32 mouse cellular contexts compared by ENCODE assay signal in genomic region chr15:84178733-84179132, GRCm38 (mm10). TPM values are rescaled to one million over a fixed set of nuclear protein-coding genes. Genes with fewer than 3 reads are reported as not detected.
A peak's percentile ranks its signal among the peaks of the same experiment; 100 is the strongest.
DNase-seq lines count a peak whose midpoint lies in the region; TF ChIP-seq lines count a peak whose summit lies in the region.
"Had no signal": no experiment of that assay in that cellular context is flagged by ENCODE, and none has a peak within 500 bp of the region (broad histone marks: within the 10 kb centered on the region; RNA-seq: fewer than 3 reads in every experiment).

No protein-coding gene starts in this region.

- H3K27me3 ChIP-seq in thymus, adult 2 months (ENCODE audit: control insufficient read depth, insufficient read depth, low read length): no peaks in the 10 kb centered on the region
- H3K27me3 ChIP-seq: embryonic facial prominence, embryonic 12.5 days; embryonic facial prominence, embryonic 15.5 days; hindbrain, embryonic 13.5 days had no signal

- no peak for TF ChIP-seq POLR2A in thymus, adult 2 months (IDR thresholded peaks at IDR 0.05; ENCODE audit: control insufficient read depth, extremely low read depth, insufficient read depth, low read length, poor library complexity)

- no peak for TF ChIP-seq CTCF in gastrocnemius, adult 2 months (IDR thresholded peaks at IDR 0.05)
- TF ChIP-seq CTCF in thymus, adult 2 months (IDR thresholded peaks at IDR 0.05; ENCODE audit: borderline replicate concordance, control insufficient read depth, extremely low read depth, insufficient read depth, low read length, poor library complexity): no peak

- 26% methylated on average over 9 of the region's 9 CpGs for WGBS in thymus, adult 2 months

- DNase-seq in gastrocnemius, adult 2 months: peak; percentile 6
- no peak for DNase-seq in gastrocnemius, postnatal 10 days
- DNase-seq in layer of hippocampus, adult 8-10 months (ENCODE audit: low spot score in 2 of 2): peak; percentile 32 to 39
- DNase-seq in layer of hippocampus, postnatal 10 days (ENCODE audit: low spot score in 2 of 2): no peak
- peak; percentile 7 to 37 for DNase-seq in right cerebral cortex, adult 2 months (ENCODE audit: low spot score in 2 of 2)
- DNase-seq in right cerebral cortex, postnatal 10 days (ENCODE audit: low spot score in 2 of 2): no peak
- no peak for DNase-seq in thymus, adult 2 months
- DNase-seq: adrenal gland, postnatal 10 days; adrenal gland, postnatal 36 days; B cell, adult 2 months; cerebellum, adult 11 months; cerebellum, adult 2 months; cerebellum, adult 9-11 months; cerebellum, postnatal 25 days; forebrain, postnatal 0 days; gastrocnemius, postnatal 25 days; heart, adult 18-20 months; heart, postnatal 10 days; heart, postnatal 36 days had no signal

- H3K27ac ChIP-seq in gastrocnemius, adult 2 months: no peak overlapping the region
- H3K27ac ChIP-seq in thymus, adult 2 months (ENCODE audit: control insufficient read depth, insufficient read depth, low read length): no peak overlapping the region
- H3K27ac ChIP-seq: embryonic facial prominence, embryonic 12.5 days; embryonic facial prominence, embryonic 15.5 days; heart, embryonic 15.5 days; hindbrain, embryonic 10.5 days; hindbrain, embryonic 13.5 days had no signal

- intact Hi-C loops in gastrocnemius, adult 2 months (cut with DNase I): no loop called here

- peaks cover 4% of the 10 kb centered on the region; the same call in 1 of the 2 replicates for H3K4me1 ChIP-seq in thymus, adult 2 months (replicated peaks; ENCODE audit: control insufficient read depth, insufficient read depth, low read length)
- H3K4me1 ChIP-seq: heart, embryonic 15.5 days; hindbrain, embryonic 13.5 days had no signal

- no peak overlapping the region for H3K4me3 ChIP-seq in gastrocnemius, adult 2 months
- no peak overlapping the region for H3K4me3 ChIP-seq in thymus, adult 2 months (ENCODE audit: control insufficient read depth, insufficient read depth, low read length)
- H3K4me3 ChIP-seq: embryonic facial prominence, embryonic 12.5 days; embryonic facial prominence, embryonic 15.5 days; heart, embryonic 12.5 days; heart, embryonic 15.5 days; hindbrain, embryonic 10.5 days; hindbrain, embryonic 13.5 days had no signal

- H3K36me3 ChIP-seq in thymus, adult 2 months (ENCODE audit: control insufficient read depth, insufficient read depth, low read length): no peaks in the 10 kb centered on the region
- H3K36me3 ChIP-seq: embryonic facial prominence, embryonic 12.5 days; embryonic facial prominence, embryonic 15.5 days; G1E; heart, embryonic 12.5 days; heart, embryonic 15.5 days; hindbrain, embryonic 10.5 days; hindbrain, embryonic 13.5 days had no signal

RNA-seq across cellular contexts. Expression of gene Pnpla3, which starts 11.1 kb away (rescaled TPM):
- 10 to 100 TPM in 1 of 2 experiments, 1 to 10 TPM in 1; 1.8 to 18.9 TPM for total RNA-seq in gastrocnemius, adult 2 months (2021)
- 1 to 10 TPM; 3.7 to 4.5 TPM for total RNA-seq in gastrocnemius, postnatal 10 days (2021)
- total RNA-seq in layer of hippocampus, adult 8-10 months (2022): 10 to 100 TPM in 2 of 4 experiments, 1 to 10 TPM in 2; 7.3 to 11.5 (median 9.4) TPM
- total RNA-seq in layer of hippocampus, postnatal 10 days (2021): 10 to 100 TPM; 10.6 to 11.0 TPM
- 35.3 and 39.4 TPM in 2 replicates for polyA plus RNA-seq in thymus, adult 2 months (2012; rRNA removed)
- total RNA-seq: common myeloid progenitor, adult 5-6 weeks; G1E had no signal
- polyA plus RNA-seq: G1E had no signal

RNA-seq across cellular contexts. Expression of gene Samm50, which starts 13.3 kb away (rescaled TPM):
- 100 to 1,000 TPM; 154 to 224 TPM for total RNA-seq in gastrocnemius, adult 2 months (2021)
- total RNA-seq in gastrocnemius, postnatal 10 days (2021): 100 to 1,000 TPM; 159 to 191 TPM
- total RNA-seq in layer of hippocampus, adult 8-10 months (2022): 100 to 1,000 TPM; 102 to 107 (median 105) TPM
- 10 to 100 TPM; 83.6 to 99.0 TPM for total RNA-seq in layer of hippocampus, postnatal 10 days (2021)
- polyA plus RNA-seq in thymus, adult 2 months (2012; rRNA removed): 14.5 and 15.2 TPM in 2 replicates

RNA-seq across cellular contexts. Expression of gene Parvb, which starts 53.1 kb away (rescaled TPM):
- 10 to 100 TPM; 48.4 to 63.3 TPM for total RNA-seq in gastrocnemius, adult 2 months (2021)
- total RNA-seq in gastrocnemius, postnatal 10 days (2021): 10 to 100 TPM; 80.9 to 83.6 TPM
- 10 to 100 TPM; 23.2 to 33.7 (median 26.9) TPM for total RNA-seq in layer of hippocampus, adult 8-10 months (2022)
- 10 to 100 TPM; 37.2 TPM for total RNA-seq in layer of hippocampus, postnatal 10 days (2021)
- polyA plus RNA-seq in thymus, adult 2 months (2012; rRNA removed): 3.3 and 6.8 TPM in 2 replicates

RNA-seq across cellular contexts. Expression of gene Pnpla5, which starts 55.8 kb away (rescaled TPM):
- under 1 TPM in 1 of 2 experiments, not detected in 1; 0.14 TPM for total RNA-seq in gastrocnemius, adult 2 months (2021)
- total RNA-seq in gastrocnemius, postnatal 10 days (2021): not detected
- total RNA-seq in layer of hippocampus, adult 8-10 months (2022): not detected
- not detected for total RNA-seq in layer of hippocampus, postnatal 10 days (2021)
- 0.08 and 0.13 TPM in 2 replicates for polyA plus RNA-seq in thymus, adult 2 months (2012; rRNA removed)
- total RNA-seq: CH12.LX; common myeloid progenitor, adult 5-6 weeks; forebrain, postnatal 0 days; G1E; gastrocnemius, postnatal 25 days; heart, adult 18-20 months; heart, postnatal 10 days; heart, postnatal 36 days had no signal
- polyA plus RNA-seq: cerebellum, adult 2 months; embryonic facial prominence, embryonic 12.5 days; embryonic facial prominence, embryonic 15.5 days; forebrain, embryonic 11.5 days; forebrain, embryonic 14.5 days; forebrain, postnatal 0 days; G1E; heart, embryonic 12.5 days; heart, embryonic 15.5 days; hindbrain, embryonic 10.5 days; hindbrain, embryonic 13.5 days; hindbrain, embryonic 16.5 days; Patski had no signal

Comparison
In these comparisons a context has a peak if more than half of its experiments do, and no peak if none do; other contexts are left out.
1. DNase-seq: peak in gastrocnemius, adult 2 months (single experiment), layer of hippocampus, adult 8-10 months (2 of 2) and right cerebral cortex, adult 2 months (2 of 2); none in gastrocnemius, postnatal 10 days (single experiment), layer of hippocampus, postnatal 10 days (0 of 2), right cerebral cortex, postnatal 10 days (0 of 2) and thymus, adult 2 months (single experiment).